Mouse (Mus musculus): Measurements from ENCODE around the gene B3galnt1.

DNA sequence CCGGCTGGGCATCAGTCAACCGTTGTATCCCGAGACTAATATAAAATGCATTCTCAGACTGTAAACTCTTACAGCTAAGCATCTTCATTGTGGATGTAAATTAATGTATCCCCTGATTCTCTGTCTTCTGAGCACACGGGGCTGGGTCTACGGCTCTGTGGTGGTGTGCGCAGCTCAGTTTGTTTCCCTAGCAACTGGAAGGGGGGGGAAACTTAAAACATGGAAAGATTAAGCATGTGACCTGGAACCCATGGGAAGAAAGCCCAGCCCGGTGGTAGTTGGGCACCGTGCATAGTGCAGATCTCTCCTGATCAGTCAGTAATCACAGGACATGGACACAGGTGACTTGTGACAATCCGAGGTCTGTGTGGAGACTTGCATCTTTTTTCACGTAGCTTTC lies 63.3 kb downstream of the B3galnt1 start:
- TF ChIP-seq POLR2A (IDR thresholded peaks at IDR 0.05; ENCODE audit: borderline replicate concordance, low read depth, low read length): no peak
- TF ChIP-seq CTCF (IDR thresholded peaks at IDR 0.05; ENCODE audit: low read depth, low read length): no peak
